Mouse (Mus musculus) CD4-positive, CD25-positive, alpha-beta regulatory T cell, adult 9 weeks (primary cell): ENCODE data around the gene Krt73. TPM values are rescaled to one million over a fixed set of nuclear protein-coding genes. Genes with fewer than 3 reads are reported as not detected.

ENCODE experiments used
- polyA plus RNA-seq: library from polyadenylated mRNA; unstranded; fragments of 100-300 nt; shearing (Covaris generic); gene quantifications from one replicate; pipeline ENCODE4 v1.2.1, GENCODE M21; 2017

Krt73 gene
- polyA plus RNA-seq: not detected

GRCm38 (mm10) chr15:101802296-101802835, at the start of gene Krt73:
Gene Krt73, minus strand, starts transcription at chr15:101802346.

DNA sequence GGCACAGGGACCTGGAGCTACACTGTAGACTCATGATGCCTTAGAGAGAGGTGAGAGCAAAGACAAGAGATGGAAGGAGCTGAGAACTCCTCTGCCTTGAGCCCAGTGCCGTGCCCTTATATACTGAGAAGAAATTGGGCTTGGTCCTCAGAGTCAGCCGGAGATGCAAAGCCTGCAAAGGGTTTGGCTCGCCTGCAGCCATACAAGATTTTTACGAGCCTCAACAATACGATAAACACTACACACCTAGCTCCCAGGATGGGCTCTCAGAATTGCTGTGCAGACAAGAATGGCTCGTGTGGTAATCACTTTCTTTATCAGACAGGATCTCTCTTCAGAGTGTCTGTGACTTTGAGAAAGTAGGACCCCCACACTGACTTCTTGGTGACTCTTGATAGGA, 48.5 kb upstream of the Krt73 start, which contains the start of gene Krt1:
TSS of gene Krt1 (minus strand) at position 101 of the 400 bp plus-strand sequence.

GRCm38 (mm10) chr15:101817875-101818274, 15.7 kb upstream of the Krt73 start, which contains the start of gene Krt2:
Gene Krt2, minus strand, starts transcription at chr15:101818169.

GRCm38 (mm10) chr15:101786360-101786759, 15.8 kb downstream of the Krt73 start, which contains the start of gene Krt72:
Gene Krt72, minus strand, starts transcription at chr15:101786460.

Other genes with a start within 250 kb of the Krt73 start
- not detected for gene Krt90, start 239.4 kb downstream of the Krt73 start, polyA plus RNA-seq
- not detected for gene Krt75, start 228.4 kb downstream of the Krt73 start, polyA plus RNA-seq
- gene Gm5414, start 174.2 kb downstream of the Krt73 start, polyA plus RNA-seq: not detected
- gene Gm5478, start 155.0 kb downstream of the Krt73 start, polyA plus RNA-seq: not detected
- not detected for gene Krt6b, start 122.1 kb downstream of the Krt73 start, polyA plus RNA-seq
- gene Krt6a, start 108.0 kb downstream of the Krt73 start, polyA plus RNA-seq: not detected
- not detected for gene Krt5, start 89.4 kb downstream of the Krt73 start, polyA plus RNA-seq
- gene Krt71, start 59.2 kb downstream of the Krt73 start, polyA plus RNA-seq: not detected
- not detected for gene Krt72, start 15.9 kb downstream of the Krt73 start, polyA plus RNA-seq
- not detected for gene Krt2, start 15.8 kb upstream of the Krt73 start, polyA plus RNA-seq
- gene Krt1, start 48.4 kb upstream of the Krt73 start, polyA plus RNA-seq: not detected
- not detected for gene Krt77, start 67.4 kb upstream of the Krt73 start, polyA plus RNA-seq
- gene Krt76, start 90.6 kb upstream of the Krt73 start, polyA plus RNA-seq: not detected
- gene Krt4, start 122.4 kb upstream of the Krt73 start, polyA plus RNA-seq: not detected
- not detected for gene Krt79, start 138.0 kb upstream of the Krt73 start, polyA plus RNA-seq
- gene Krt78, start 151.9 kb upstream of the Krt73 start, polyA plus RNA-seq: not detected
- not detected for gene Krt8, start 202.1 kb upstream of the Krt73 start, polyA plus RNA-seq
- gene Krt18, start 225.8 kb upstream of the Krt73 start, polyA plus RNA-seq: 1.3 TPM